Comparison of ENCODE assay signal across 8 mouse cellular contexts in genomic region chr1:167308261-167309054, GRCm38 (mm10). TPM values are rescaled to one million over a fixed set of nuclear protein-coding genes. Genes with fewer than 3 reads are reported as not detected.
A peak's percentile ranks its signal among the peaks of the same experiment; 100 is the strongest.
DNase-seq lines count a peak whose midpoint lies in the region; ATAC-seq and TF ChIP-seq lines count a peak whose summit lies in the region.

Tmco1 (plus strand) TSS chr1:167308378.

- H3K4me3 ChIP-seq in bone marrow macrophage, adult 2 months (ENCODE audit: insufficient read depth, low read length): peak within 1 kb of the TSS; percentile 95
- H3K4me3 ChIP-seq in embryonic fibroblast, embryonic 13.5 days (ENCODE audit: insufficient read depth, low read length): peak within 1 kb of the TSS; percentile 87
- H3K4me3 ChIP-seq in heart, embryonic 10.5 days: peak within 1 kb of the TSS; percentile 88
- H3K4me3 ChIP-seq in kidney, embryonic 15.5 days (replicated peaks): peak within 1 kb of the TSS; percentile 75

- WGBS in heart, embryonic 10.5 days: under 1% methylated on average over 82 of the region's 82 CpGs
- under 1% methylated on average over 82 of the region's 82 CpGs for WGBS in kidney, embryonic 15.5 days

- H3K27ac ChIP-seq in bone marrow macrophage, adult 2 months (ENCODE audit: insufficient read depth, low read depth, low read length): peak within 1 kb of the TSS; percentile 65
- H3K27ac ChIP-seq in embryonic fibroblast, embryonic 13.5 days (ENCODE audit: insufficient read depth, low read length): peak within 1 kb of the TSS; percentile 64
- H3K27ac ChIP-seq in heart, embryonic 10.5 days: peak within 1 kb of the TSS; percentile 99
- peak within 1 kb of the TSS; percentile 93 for H3K27ac ChIP-seq in kidney, embryonic 15.5 days

- TF ChIP-seq POLR2A in bone marrow macrophage, adult 2 months (IDR thresholded peaks at IDR 0.05; ENCODE audit: borderline replicate concordance, low read depth, low read length): no peak
- peak; percentile 98 for TF ChIP-seq POLR2A in embryonic fibroblast, embryonic 13.5 days (IDR thresholded peaks at IDR 0.05; ENCODE audit: low read depth, low read length)

- no peak for TF ChIP-seq CTCF in bone marrow macrophage, adult 2 months (IDR thresholded peaks at IDR 0.05; ENCODE audit: low read depth, low read length)
- TF ChIP-seq CTCF in embryonic fibroblast, embryonic 13.5 days (IDR thresholded peaks at IDR 0.05; ENCODE audit: borderline replicate concordance, insufficient read depth, low read length): no peak

- H3K36me3 ChIP-seq in heart, embryonic 10.5 days: peaks cover 17% of the 10 kb centered on the region
- peaks cover 15% of the 10 kb centered on the region for H3K36me3 ChIP-seq in kidney, embryonic 15.5 days

- peak; percentile 98 for ATAC-seq in kidney, embryonic 15.5 days (replicated peaks; ENCODE audit: low FRiP score)
- peak; percentile 93 for ATAC-seq in monocyte, adult 5-6 weeks (replicated peaks; ENCODE audit: insufficient number of reproducible peaks, low FRiP score, low TSS enrichment, poor library complexity, severe bottlenecking)

- no peaks in the 10 kb centered on the region for H3K9me3 ChIP-seq in heart, embryonic 10.5 days
- no peaks in the 10 kb centered on the region for H3K9me3 ChIP-seq in kidney, embryonic 15.5 days (replicated peaks)

- peak within 1 kb of the TSS; percentile 73 for H3K4me2 ChIP-seq in kidney, embryonic 15.5 days

- H3K9ac ChIP-seq in kidney, embryonic 15.5 days: peak within 1 kb of the TSS; percentile 95

- H3K4me1 ChIP-seq in bone marrow macrophage, adult 2 months (ENCODE audit: control insufficient read depth, insufficient read depth, low read length): peaks cover 2% of the 10 kb centered on the region; the same call in 1 of the 2 replicates
- H3K4me1 ChIP-seq in embryonic fibroblast, embryonic 13.5 days (ENCODE audit: control insufficient read depth, insufficient read depth, low read length): no peaks in the 10 kb centered on the region
- peaks cover 7% of the 10 kb centered on the region; the same call in 1 of the 2 replicates for H3K4me1 ChIP-seq in heart, embryonic 10.5 days
- H3K4me1 ChIP-seq in kidney, embryonic 15.5 days: peaks cover 8% of the 10 kb centered on the region; the same call in 1 of the 2 replicates

- DNase-seq in A20 (ENCODE audit: low read depth, low spot score) (peak; percentile 97), liver (peak; percentile 97)
- peak; percentile 98 for DNase-seq in heart, embryonic 10.5 days (ENCODE audit: low spot score)
- DNase-seq in spleen, postnatal 4 days (ENCODE audit: low spot score in 2 of 2): peak; percentile 98 to 99

- no peaks in the 10 kb centered on the region for H3K27me3 ChIP-seq in heart, embryonic 10.5 days (ENCODE audit: insufficient read depth, poor library complexity, severe bottlenecking)
- H3K27me3 ChIP-seq in kidney, embryonic 15.5 days: no peaks in the 10 kb centered on the region

RNA-seq across cellular contexts. Expression of gene Tmco1, which starts in this region (rescaled TPM):
- polyA plus RNA-seq in bone marrow macrophage, adult 2 months (2012; ENCODE audit: insufficient read depth, insufficient read length, missing spikeins): 113 and 116 TPM in 2 replicates
- polyA plus RNA-seq in embryonic fibroblast, embryonic 13.5 days (2011; ENCODE audit: insufficient read length, low read depth, missing spikeins): 81.7 and 105 TPM in 2 replicates
- polyA plus RNA-seq in heart, embryonic 10.5 days (2016; fragmentation: Nextera tagmentation; extraction: Ambion mirVana): 79.1 and 88.0 TPM in 2 replicates
- polyA plus RNA-seq in kidney, embryonic 15.5 days (2015; fragmentation: Nextera tagmentation; extraction: Ambion mirVana): 98.1 and 106 TPM in 2 replicates
- total RNA-seq in monocyte, adult 5-6 weeks (2017): 134 to 200 TPM (median 168 TPM) in 3 replicates

Comparison
In these comparisons a context has a peak if more than half of its experiments do, and no peak if none do; other contexts are left out.
1. Peak in every context shown above with its lines: DNase-seq, ATAC-seq, H3K4me3 ChIP-seq and H3K27ac ChIP-seq.